In genomic region chr8:119557132-119557531, GRCm38 (mm10) we compare ENCODE assay signal across 9 mouse cellular contexts. TPM values are rescaled to one million over a fixed set of nuclear protein-coding genes. Genes with fewer than 3 reads are reported as not detected.
A peak's percentile ranks its signal among the peaks of the same experiment; 100 is the strongest.
DNase-seq lines count a peak whose midpoint lies in the region; ATAC-seq and TF ChIP-seq lines count a peak whose summit lies in the region.
"Had no signal": no experiment of that assay in that cellular context is flagged by ENCODE, and none has a peak within 500 bp of the region (broad histone marks: within the 10 kb centered on the region; RNA-seq: fewer than 3 reads in every experiment).

No protein-coding gene starts in this region.

- intact Hi-C loops in heart, postnatal 14 days (cut with DNase I), result loop anchor here (5.0 kb wide), 1 partner anchor 45 kb away; no protein-coding TSS in a partner anchor

- no peak for TF ChIP-seq EP300 in ES-Bruce4 (IDR thresholded peaks at IDR 0.05; ENCODE audit: insufficient read depth, low read depth, low read length)

- no peaks in the 10 kb centered on the region for H3K27me3 ChIP-seq in heart, embryonic 12.5 days (replicated peaks)
- no peaks in the 10 kb centered on the region for H3K27me3 ChIP-seq in ES-Bruce4 (ENCODE audit: control insufficient read depth, insufficient read depth, low read length, poor library complexity, severe bottlenecking)
- no peaks in the 10 kb centered on the region for H3K27me3 ChIP-seq in forebrain, postnatal 0 days (ENCODE audit: insufficient read depth, low read length)
- no peaks in the 10 kb centered on the region for H3K27me3 ChIP-seq in midbrain, embryonic 10.5 days (ENCODE audit: low read depth, poor library complexity, severe bottlenecking)
- H3K27me3 ChIP-seq: Patski had no signal

- H3K9me3 ChIP-seq in heart, embryonic 12.5 days (replicated peaks), result no peaks in the 10 kb centered on the region
- no peaks in the 10 kb centered on the region for H3K9me3 ChIP-seq in ES-Bruce4 (replicated peaks; ENCODE audit: control insufficient read depth, insufficient read depth, low read length, poor library complexity, severe bottlenecking)
- no peaks in the 10 kb centered on the region for H3K9me3 ChIP-seq in forebrain, postnatal 0 days (ENCODE audit: low read length)
- no peaks in the 10 kb centered on the region for H3K9me3 ChIP-seq in midbrain, embryonic 10.5 days (replicated peaks)

- no peak for DNase-seq in heart, postnatal 14 days
- no peak for DNase-seq in forebrain, postnatal 0 days
- DNase-seq in midbrain, embryonic 10.5 days (ENCODE audit: low spot score), result no peak
- no peak for DNase-seq in adrenal gland, postnatal 10 days
- DNase-seq in B cell, adult 2 months, result no peak
- DNase-seq in adrenal gland, postnatal 14 days, result no peak

- ATAC-seq in heart, embryonic 12.5 days (ENCODE audit: insufficient number of reproducible peaks, low FRiP score), result no peak
- no peak for ATAC-seq in forebrain, postnatal 0 days
- ATAC-seq: Patski had no signal

- no peak overlapping the region for H3K27ac ChIP-seq in heart, embryonic 12.5 days (ENCODE audit: poor library complexity, severe bottlenecking)
- H3K27ac ChIP-seq in ES-Bruce4 (ENCODE audit: insufficient read depth, low read length), result no peak overlapping the region
- no peak overlapping the region for H3K27ac ChIP-seq in forebrain, postnatal 0 days (ENCODE audit: low read depth, low read length)
- no peak overlapping the region for H3K27ac ChIP-seq in midbrain, embryonic 10.5 days (replicated peaks)

- TF ChIP-seq POLR2A in ES-Bruce4 (IDR thresholded peaks at IDR 0.05; ENCODE audit: insufficient read depth, low read length), result no peak

- H3K4me2 ChIP-seq in heart, embryonic 12.5 days, result peak overlapping the region; percentile 97
- H3K4me2 ChIP-seq in forebrain, postnatal 0 days (ENCODE audit: low read depth), result peak overlapping the region; percentile 87

- 74% methylated on average over 9 of the region's 9 CpGs for WGBS in heart, embryonic 12.5 days
- 76% methylated on average over 9 of the region's 9 CpGs for WGBS in forebrain, postnatal 0 days
- WGBS in midbrain, embryonic 10.5 days, result 88% methylated on average over 9 of the region's 9 CpGs

- no peak for TF ChIP-seq CTCF in ES-Bruce4 (IDR thresholded peaks at IDR 0.05; ENCODE audit: low read depth, low read length)
- TF ChIP-seq CTCF in forebrain, postnatal 0 days (IDR thresholded peaks at IDR 0.05; ENCODE audit: low read depth), result no peak

- peak overlapping the region; percentile 91 for H3K4me3 ChIP-seq in heart, embryonic 12.5 days
- H3K4me3 ChIP-seq in ES-Bruce4 (ENCODE audit: low read depth, low read length), result peak overlapping the region; percentile 58
- H3K4me3 ChIP-seq in forebrain, postnatal 0 days (ENCODE audit: low read depth, low read length), result peak overlapping the region; percentile 89
- peak overlapping the region; percentile 88 for H3K4me3 ChIP-seq in midbrain, embryonic 10.5 days

- H3K36me3 ChIP-seq in heart, embryonic 12.5 days, result peaks cover 9% of the 10 kb centered on the region
- peaks cover 6% of the 10 kb centered on the region; the same call in 1 of the 2 replicates for H3K36me3 ChIP-seq in ES-Bruce4 (ENCODE audit: control insufficient read depth, insufficient read depth, low read length, poor library complexity, severe bottlenecking)
- H3K36me3 ChIP-seq in forebrain, postnatal 0 days (ENCODE audit: insufficient read depth), result peaks cover 13% of the 10 kb centered on the region
- peaks cover 22% of the 10 kb centered on the region for H3K36me3 ChIP-seq in midbrain, embryonic 10.5 days

- peaks cover 31% of the 10 kb centered on the region for H3K4me1 ChIP-seq in heart, embryonic 12.5 days (replicated peaks)
- H3K4me1 ChIP-seq in ES-Bruce4 (ENCODE audit: control insufficient read depth, insufficient read depth, low read length), result peaks cover 2% of the 10 kb centered on the region
- peaks cover 13% of the 10 kb centered on the region; the same call in 1 of the 2 replicates for H3K4me1 ChIP-seq in forebrain, postnatal 0 days (ENCODE audit: insufficient read depth)
- H3K4me1 ChIP-seq in midbrain, embryonic 10.5 days, result peaks cover 32% of the 10 kb centered on the region

- H3K9ac ChIP-seq in heart, embryonic 12.5 days, result peak overlapping the region; percentile 90
- H3K9ac ChIP-seq in ES-Bruce4 (ENCODE audit: low read depth, poor library complexity, severe bottlenecking), result peak overlapping the region; percentile 97
- H3K9ac ChIP-seq in forebrain, postnatal 0 days, result peak overlapping the region; percentile 88; the same call in 1 of the 2 replicates

RNA-seq across cellular contexts. Expression of gene Mbtps1, which starts 1.4 kb away (rescaled TPM):
- polyA plus RNA-seq in heart, embryonic 12.5 days (2016; fragmentation: Nextera tagmentation; extraction: Ambion mirVana), result 98.5 and 99.4 TPM in 2 replicates
- total RNA-seq in heart, postnatal 14 days (2021), result 10 to 100 TPM; 54.0 to 54.7 TPM
- 117 and 118 TPM in 2 replicates for polyA plus RNA-seq in ES-Bruce4 (2011; ENCODE audit: insufficient read depth, insufficient read length, low read depth, missing spikeins)
- total RNA-seq in forebrain, postnatal 0 days (2014; rRNA removed), result 72.4 and 75.5 TPM in 2 replicates
- polyA plus RNA-seq in forebrain, postnatal 0 days (2015; fragmentation: Nextera tagmentation; extraction: Ambion mirVana), result 37.7 and 48.0 TPM in 2 replicates
- 111 and 112 TPM in 2 replicates for polyA plus RNA-seq in midbrain, embryonic 10.5 days (2016; fragmentation: Nextera tagmentation; extraction: Ambion mirVana)
- 100 to 1,000 TPM; 103 to 114 TPM for total RNA-seq in adrenal gland, postnatal 10 days (2021)
- 101 and 109 TPM in 2 replicates for total RNA-seq in adrenal gland, postnatal 14 days (2021)

RNA-seq across cellular contexts. Expression of gene Hsdl1, which starts 17.9 kb away (rescaled TPM):
- polyA plus RNA-seq in heart, embryonic 12.5 days (2016; fragmentation: Nextera tagmentation; extraction: Ambion mirVana), result 38.3 and 41.9 TPM in 2 replicates
- 10 to 100 TPM; 17.9 to 20.7 TPM for total RNA-seq in heart, postnatal 14 days (2021)
- 19.2 and 20.6 TPM in 2 replicates for polyA plus RNA-seq in ES-Bruce4 (2011; ENCODE audit: insufficient read depth, insufficient read length, low read depth, missing spikeins)
- 144 and 158 TPM in 2 replicates for total RNA-seq in forebrain, postnatal 0 days (2014; rRNA removed)
- 144 and 164 TPM in 2 replicates for polyA plus RNA-seq in forebrain, postnatal 0 days (2015; fragmentation: Nextera tagmentation; extraction: Ambion mirVana)
- 73.0 and 88.9 TPM in 2 replicates for polyA plus RNA-seq in midbrain, embryonic 10.5 days (2016; fragmentation: Nextera tagmentation; extraction: Ambion mirVana)
- total RNA-seq in adrenal gland, postnatal 10 days (2021), result 10 to 100 TPM; 24.8 to 28.0 TPM
- 25.6 and 30.1 TPM in 2 replicates for total RNA-seq in adrenal gland, postnatal 14 days (2021)

RNA-seq across cellular contexts. Expression of gene Dnaaf1, which starts 17.9 kb away (rescaled TPM):
- polyA plus RNA-seq in heart, embryonic 12.5 days (2016; fragmentation: Nextera tagmentation; extraction: Ambion mirVana), result 0.18 and 0.23 TPM in 2 replicates
- under 1 TPM in 1 of 2 experiments, not detected in 1; 0.12 TPM for total RNA-seq in heart, postnatal 14 days (2021)
- 0.28 TPM in 1 of 2 replicates, not detected in the other for polyA plus RNA-seq in ES-Bruce4 (2011; ENCODE audit: insufficient read depth, insufficient read length, low read depth, missing spikeins)
- 0.08 TPM in 1 of 2 replicates, not detected in the other for total RNA-seq in forebrain, postnatal 0 days (2014; rRNA removed)
- polyA plus RNA-seq in forebrain, postnatal 0 days (2015; fragmentation: Nextera tagmentation; extraction: Ambion mirVana), result 0.38 and 0.98 TPM in 2 replicates
- 0.19 and 0.30 TPM in 2 replicates for polyA plus RNA-seq in midbrain, embryonic 10.5 days (2016; fragmentation: Nextera tagmentation; extraction: Ambion mirVana)
- total RNA-seq in adrenal gland, postnatal 10 days (2021), result not detected
- total RNA-seq in adrenal gland, postnatal 14 days (2021), result not detected in 2 replicates

RNA-seq across cellular contexts. Expression of gene Taf1c, which starts 47.9 kb away (rescaled TPM):
- polyA plus RNA-seq in heart, embryonic 12.5 days (2016; fragmentation: Nextera tagmentation; extraction: Ambion mirVana), result 8.1 and 8.6 TPM in 2 replicates
- 1 to 10 TPM; 4.0 to 4.2 TPM for total RNA-seq in heart, postnatal 14 days (2021)
- polyA plus RNA-seq in ES-Bruce4 (2011; ENCODE audit: insufficient read depth, insufficient read length, low read depth, missing spikeins), result 7.3 and 7.5 TPM in 2 replicates
- 17.6 and 21.1 TPM in 2 replicates for total RNA-seq in forebrain, postnatal 0 days (2014; rRNA removed)
- 10.1 and 10.9 TPM in 2 replicates for polyA plus RNA-seq in forebrain, postnatal 0 days (2015; fragmentation: Nextera tagmentation; extraction: Ambion mirVana)
- polyA plus RNA-seq in midbrain, embryonic 10.5 days (2016; fragmentation: Nextera tagmentation; extraction: Ambion mirVana), result 15.3 and 16.7 TPM in 2 replicates
- total RNA-seq in adrenal gland, postnatal 10 days (2021), result 10 to 100 TPM; 10.1 to 13.0 TPM
- total RNA-seq in adrenal gland, postnatal 14 days (2021), result 11.9 and 13.3 TPM in 2 replicates

RNA-seq across cellular contexts. Expression of gene Adad2, which starts 55.4 kb away (rescaled TPM):
- 0.09 TPM in 1 of 2 replicates, not detected in the other for polyA plus RNA-seq in heart, embryonic 12.5 days (2016; fragmentation: Nextera tagmentation; extraction: Ambion mirVana)
- total RNA-seq in heart, postnatal 14 days (2021), result not detected
- polyA plus RNA-seq in ES-Bruce4 (2011; ENCODE audit: insufficient read depth, insufficient read length, low read depth, missing spikeins), result 1.7 and 2.0 TPM in 2 replicates
- not detected in 2 replicates for total RNA-seq in forebrain, postnatal 0 days (2014; rRNA removed)
- polyA plus RNA-seq in forebrain, postnatal 0 days (2015; fragmentation: Nextera tagmentation; extraction: Ambion mirVana), result 0.09 and 0.16 TPM in 2 replicates
- 0.28 TPM in 1 of 2 replicates, not detected in the other for polyA plus RNA-seq in midbrain, embryonic 10.5 days (2016; fragmentation: Nextera tagmentation; extraction: Ambion mirVana)
- total RNA-seq in adrenal gland, postnatal 10 days (2021), result not detected
- not detected in 2 replicates for total RNA-seq in adrenal gland, postnatal 14 days (2021)
- polyA plus RNA-seq: Patski had no signal
